Mouse (Mus musculus) MEL (cell line): ENCODE data around the gene Rassf2. TPM values are rescaled to one million over a fixed set of nuclear protein-coding genes. Genes with fewer than 3 reads are reported as not detected.

Experiments used
- DNase-seq: peaks from one replicate; pipeline ENCODE4 v3.0.0; 2011; ENCODE audit warnings: low read depth, low spot score
- H3K27ac ChIP-seq: 2 replicates; pipeline ENCODE4 v1.5.1; 2012; ENCODE audit warnings: low read depth, mild to moderate bottlenecking, control low read depth, low read length, moderate library complexity; ENCODE audit not compliant: control insufficient read depth
- H3K27me3 ChIP-seq, 2 experiments: fragments of 150-350 bp in 1 of 2; sonication (generic) in 1 of 2; 2 replicates each; pipeline ENCODE4 v1.6.1; 2012; ENCODE audit warnings: low read length in 2 of 2, mild to moderate bottlenecking in 2 of 2, improper control_type of control experiment in 1 of 2, moderate library complexity in 1 of 2; ENCODE audit not compliant: insufficient read depth in 2 of 2, control insufficient read depth in 1 of 2
- H3K36me3 ChIP-seq, 2 experiments: 2 replicates each; pipeline ENCODE4 v1.6.1; 2012 to 2014; ENCODE audit warnings: low read length in 2 of 2, improper control_type of control experiment in 1 of 2, inconsistent platforms in 1 of 2, mild to moderate bottlenecking in 1 of 2; ENCODE audit not compliant: insufficient read depth in 2 of 2, control insufficient read depth in 1 of 2
- H3K4me1 ChIP-seq, 2 experiments: fragments of 150-350 bp in 1 of 2; sonication (generic) in 1 of 2; 2 replicates each; pipeline ENCODE4 v1.6.1; 2012; ENCODE audit warnings: low read length in 2 of 2, improper control_type of control experiment in 1 of 2, mild to moderate bottlenecking in 1 of 2; ENCODE audit not compliant: insufficient read depth in 2 of 2, control insufficient read depth in 1 of 2
- H3K4me3 ChIP-seq, 2 experiments: fragments of 150-350 bp in 1 of 2; sonication (generic) in 1 of 2; 2 replicates each; pipeline ENCODE4 v1.5.1; 2012; ENCODE audit warnings: low read depth in 2 of 2, low read length in 2 of 2, mild to moderate bottlenecking in 2 of 2, moderate library complexity in 2 of 2, control low read depth in 1 of 2, improper control_type of control experiment in 1 of 2; ENCODE audit not compliant: control insufficient read depth in 1 of 2, insufficient read depth in 1 of 2
- H3K79me2 ChIP-seq: 2 replicates; pipeline ENCODE4 v1.6.1; 2012; ENCODE audit warnings: mild to moderate bottlenecking, low read length, moderate library complexity; ENCODE audit not compliant: control insufficient read depth, poor library complexity, insufficient read depth
- H3K9ac ChIP-seq: 2 replicates; pipeline ENCODE4 v1.6.1; 2012; ENCODE audit warnings: low read depth, mild to moderate bottlenecking, control low read depth, low read length, moderate library complexity; ENCODE audit not compliant: control insufficient read depth, poor library complexity, severe bottlenecking
- H3K9me3 ChIP-seq: fragments of 150-350 bp; sonication (generic); replicated peaks from 2 replicates; pipeline ENCODE4 v1.6.1; 2012; ENCODE audit warnings: mild to moderate bottlenecking, low read length, improper control_type of control experiment, moderate library complexity; ENCODE audit not compliant: insufficient read depth
- BHLHE40 ChIP-seq: IDR thresholded peaks from 2 replicates; pipeline ENCODE4 v1.6.1; 2012; ENCODE audit warnings: low read depth, mild to moderate bottlenecking, inconsistent platforms, low read length, improper control_type of control experiment, borderline replicate concordance
- CHD2 ChIP-seq: IDR thresholded peaks from 2 replicates; pipeline ENCODE4 v1.6.1; 2011; ENCODE audit warnings: low read length, improper control_type of control experiment
- CTCF ChIP-seq, 3 experiments: IDR thresholded peaks in 2 of 3; conservative IDR thresholded peaks in 1 of 3; 2 replicates each; pipeline ENCODE4 v1.5.1; 2011 to 2012; ENCODE audit warnings: low read length in 3 of 3, low read depth in 2 of 3, mild to moderate bottlenecking in 2 of 3, improper control_type of control experiment in 1 of 3, inconsistent platforms in 1 of 3, mixed read lengths in 1 of 3, moderate library complexity in 1 of 3; ENCODE audit not compliant: control insufficient read depth in 1 of 3, insufficient read depth in 1 of 3, poor library complexity in 1 of 3, severe bottlenecking in 1 of 3
- EP300 ChIP-seq, 2 experiments: IDR thresholded peaks; 2 replicates each; pipeline ENCODE4 v1.6.1; 2011; ENCODE audit warnings: improper control_type of control experiment in 2 of 2, low read length in 2 of 2, low read depth in 1 of 2, mild to moderate bottlenecking in 1 of 2
- GATA1 ChIP-seq: IDR thresholded peaks from 2 replicates; pipeline ENCODE4 v1.6.1; 2011; ENCODE audit warnings: low read depth, low read length, improper control_type of control experiment
- JUND ChIP-seq: IDR thresholded peaks from 2 replicates; pipeline ENCODE4 v1.6.1; 2011; ENCODE audit warnings: low read depth, mild to moderate bottlenecking, improper control_type of control experiment, low read length
- KAT2A ChIP-seq: conservative IDR thresholded peaks from 2 replicates; pipeline ENCODE4 v1.6.1; 2012; ENCODE audit warnings: low read depth, low read length, improper control_type of control experiment, inconsistent platforms
- MAZ ChIP-seq: IDR thresholded peaks from 2 replicates; pipeline ENCODE4 v1.6.1; 2012; ENCODE audit warnings: low read depth, mild to moderate bottlenecking, inconsistent platforms, low read length, improper control_type of control experiment
- MEF2A ChIP-seq: IDR thresholded peaks from 2 replicates; pipeline ENCODE4 v1.6.1; 2014; ENCODE audit warnings: low read depth, mild to moderate bottlenecking, inconsistent platforms, low read length, improper control_type of control experiment; ENCODE audit not compliant: poor library complexity, insufficient replicate concordance, severe bottlenecking; ENCODE audit errors: extremely low read depth
- MYB ChIP-seq: IDR thresholded peaks from 2 replicates; pipeline ENCODE4 v1.6.1; 2011; ENCODE audit warnings: mild to moderate bottlenecking, low read depth, low read length, improper control_type of control experiment
- NRF1 ChIP-seq: IDR thresholded peaks from 2 replicates; pipeline ENCODE4 v1.6.1; 2014; ENCODE audit warnings: low read depth, mild to moderate bottlenecking, inconsistent platforms, low read length, improper control_type of control experiment, moderate library complexity; ENCODE audit not compliant: poor library complexity, insufficient read depth, severe bottlenecking
- POLR2A ChIP-seq, 2 experiments: IDR thresholded peaks; 2 replicates each; pipeline ENCODE4 v1.6.1; 2011 to 2012; ENCODE audit warnings: low read length in 2 of 2, mild to moderate bottlenecking in 2 of 2, control low read depth in 1 of 2, improper control_type of control experiment in 1 of 2, low read depth in 1 of 2, moderate library complexity in 1 of 2; ENCODE audit not compliant: control insufficient read depth in 1 of 2, insufficient read depth in 1 of 2, poor library complexity in 1 of 2
- POLR2AphosphoS2 ChIP-seq: IDR thresholded peaks from 2 replicates; pipeline ENCODE4 v1.6.1; 2011; ENCODE audit warnings: low read length, improper control_type of control experiment
- POLR2AphosphoS5 ChIP-seq: IDR thresholded peaks from 2 replicates; pipeline ENCODE4 v1.6.1; 2012; ENCODE audit warnings: low read depth, borderline replicate concordance, mild to moderate bottlenecking, inconsistent platforms, low read length, moderate library complexity, mixed read lengths
- SIN3A ChIP-seq: IDR thresholded peaks from 2 replicates; pipeline ENCODE4 v1.6.1; 2012; ENCODE audit warnings: low read length, improper control_type of control experiment, inconsistent platforms
- SMC3 ChIP-seq: IDR thresholded peaks from 2 replicates; pipeline ENCODE4 v1.6.1; 2011; ENCODE audit warnings: low read depth, low read length, improper control_type of control experiment
- TCF12 ChIP-seq: IDR thresholded peaks from 2 replicates; pipeline ENCODE4 v1.6.1; 2014; ENCODE audit warnings: low read depth, mild to moderate bottlenecking, inconsistent platforms, low read length, improper control_type of control experiment, moderate library complexity
- UBTF ChIP-seq: IDR thresholded peaks from 2 replicates; pipeline ENCODE4 v1.6.1; 2012; ENCODE audit warnings: low read depth, mild to moderate bottlenecking, inconsistent platforms, low read length, improper control_type of control experiment, moderate library complexity, borderline replicate concordance; ENCODE audit not compliant: insufficient read depth
- ZC3H11A ChIP-seq: IDR thresholded peaks from 2 replicates; pipeline ENCODE4 v1.6.1; 2012; ENCODE audit warnings: low read depth, mild to moderate bottlenecking, inconsistent platforms, low read length, improper control_type of control experiment
- ZKSCAN1 ChIP-seq: IDR thresholded peaks from 2 replicates; pipeline ENCODE4 v1.6.1; 2012; ENCODE audit warnings: low read depth, mild to moderate bottlenecking, inconsistent platforms, low read length, improper control_type of control experiment, moderate library complexity
- ZMIZ1 ChIP-seq: IDR thresholded peaks from 2 replicates; pipeline ENCODE4 v1.6.1; 2012; ENCODE audit warnings: low read depth, mild to moderate bottlenecking, inconsistent platforms, low read length, improper control_type of control experiment, moderate library complexity
- polyA plus RNA-seq, 2 experiments: library from polyadenylated mRNA; stranded (reverse) in 1 of 2; unstranded in 1 of 2; fragments of >175 nt in 1 of 2; fragments of >200 nt in 1 of 2; gene quantifications; 2 replicates each; pipeline versions ENCODE4 v1.2.1 to v1.2.4; 2012; ENCODE audit warnings: low replicate concordance in 2 of 2, low read depth in 1 of 2; ENCODE audit not compliant: insufficient read length in 2 of 2, insufficient read depth in 1 of 2, missing spikeins in 1 of 2
- total RNA-seq: library from RNA; depleted of rRNA; stranded (reverse); fragments of 300-350 nt; gene quantifications from 2 replicates; pipeline ENCODE4 v1.2.3, GENCODE M21; 2012

Gene Rassf2
- total and polyA plus RNA-seq, 3 experiments: 0.69 to 4.1 TPM; not detected in 1

DNA sequence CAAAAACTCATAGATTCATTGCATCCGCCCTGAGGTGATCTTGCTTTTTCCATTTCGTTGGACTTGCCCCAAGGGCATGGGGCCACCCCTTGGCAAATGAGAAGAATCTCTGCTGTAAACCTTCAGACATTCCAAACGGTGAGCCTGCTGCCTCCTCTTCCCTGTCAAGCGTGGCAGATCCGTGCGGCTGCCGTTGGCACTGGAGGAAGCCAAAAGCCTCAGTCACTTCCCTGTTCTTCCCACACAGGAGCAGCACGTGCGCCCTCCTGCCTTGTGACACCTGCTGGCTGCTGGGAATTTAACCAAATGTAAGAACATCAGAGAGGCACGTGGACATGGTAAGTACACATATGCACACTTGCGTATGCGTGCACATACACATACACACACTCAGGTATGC lies 34.3 kb downstream of the Rassf2 start:
- no peaks in the 10 kb centered on the region for H3K4me1 ChIP-seq
- no peaks in the 10 kb centered on the region for H3K79me2 ChIP-seq
- H3K27ac ChIP-seq: no peak overlapping the region
- H3K27me3 ChIP-seq: no peaks in the 10 kb centered on the region
- no peak overlapping the region for H3K4me3 ChIP-seq
- no peak overlapping the region for H3K9ac ChIP-seq
- H3K36me3 ChIP-seq: no peaks in the 10 kb centered on the region
- H3K9me3 ChIP-seq: no peaks in the 10 kb centered on the region
- DNase-seq: no peak
- TF ChIP-seq BHLHE40: no peak
- TF ChIP-seq MEF2A: no peak
- TF ChIP-seq MAZ: no peak
- TF ChIP-seq TCF12: no peak
- TF ChIP-seq EP300 (IDR thresholded peaks at IDR 0.05; ENCODE audit: low read depth in 1 of 2, low read length in 2 of 2): no peak
- no peak for TF ChIP-seq CHD2
- TF ChIP-seq SIN3A: no peak
- TF ChIP-seq POLR2AphosphoS2: no peak
- TF ChIP-seq ZC3H11A: no peak
- TF ChIP-seq NRF1: no peak
- TF ChIP-seq SMC3: no peak

DNA sequence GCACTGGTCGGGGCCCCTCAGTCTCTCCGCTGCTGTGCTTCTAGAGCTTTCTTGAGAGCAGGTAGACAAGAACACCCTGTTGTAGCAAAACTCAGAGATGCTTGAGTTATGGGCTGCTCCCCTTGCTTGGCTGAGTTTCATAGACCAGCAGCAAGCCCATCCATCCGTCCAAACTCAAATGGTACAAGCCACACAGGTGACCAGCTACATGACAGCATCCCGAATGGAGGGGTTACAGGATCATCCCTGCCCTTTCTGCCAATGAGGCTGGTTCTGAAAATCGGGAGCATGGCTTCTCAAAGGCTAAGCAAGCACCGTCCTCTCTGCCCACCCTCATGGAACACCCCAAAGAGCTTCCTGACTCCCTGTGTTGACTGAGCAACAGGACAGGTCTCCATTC lies 35.1 kb downstream of the Rassf2 start:
- H3K27ac ChIP-seq: no peak overlapping the region
- H3K27me3 ChIP-seq: no peaks in the 10 kb centered on the region
- H3K9me3 ChIP-seq: no peaks in the 10 kb centered on the region
- H3K79me2 ChIP-seq: no peaks in the 10 kb centered on the region
- H3K4me3 ChIP-seq: no peak overlapping the region
- TF ChIP-seq POLR2AphosphoS5 (no peak), EP300 (IDR thresholded peaks at IDR 0.05; ENCODE audit: low read depth in 1 of 2, low read length in 2 of 2) (no peak), KAT2A (no peak), POLR2A (IDR thresholded peaks at IDR 0.05; ENCODE audit: control insufficient read depth in 1 of 2, insufficient read depth in 1 of 2, low read depth in 1 of 2, low read length in 2 of 2, poor library complexity in 1 of 2) (no peak), ZKSCAN1 (no peak), NRF1 (no peak), UBTF (no peak), ZMIZ1 (no peak), BHLHE40 (no peak), CTCF (IDR thresholded peaks at IDR 0.05 in 2 of 3, conservative IDR thresholded peaks at IDR 0.05 in 1 of 3; ENCODE audit: control insufficient read depth in 1 of 3, insufficient read depth in 1 of 3, low read depth in 2 of 3, low read length in 3 of 3, poor library complexity in 1 of 3, severe bottlenecking in 1 of 3) (no peak), JUND (no peak), GATA1 (no peak), MYB (no peak)
- H3K36me3 ChIP-seq: no peaks in the 10 kb centered on the region
- H3K9ac ChIP-seq: no peak overlapping the region
- no peaks in the 10 kb centered on the region for H3K4me1 ChIP-seq
- DNase-seq: no peak
